Mouse (Mus musculus) adrenal gland, postnatal 36 days (tissue): ENCODE data around the gene Gm28041. TPM values are rescaled to one million over a fixed set of nuclear protein-coding genes. Genes with fewer than 3 reads are reported as not detected.
"Not testable (repeated sequence)": the region's sequence is repeated elsewhere in the genome, so short reads cannot be mapped to it uniquely, and the experiment has no call there.

Source experiments
- DNase-seq, 2 experiments: peaks; one replicate each; pipeline ENCODE4 v3.0.0; 2021; ENCODE audit warnings: mixed read lengths in 1 of 2
- long read RNA-seq, 2 experiments: library from polyadenylated mRNA; stranded (forward); transcript quantifications; one replicate each; pipeline ENCODE4 v2.0.0; 2021; ENCODE audit warnings: borderline sequencing depth in 2 of 2
- total RNA-seq, 2 experiments: library from RNA; stranded (reverse); gene quantifications; 2 replicates each; pipeline ENCODE4 v1.2.3; 2021

Gene Gm28041
- total RNA-seq, result 1 to 10 TPM; 2.4 to 3.0 TPM
- long read RNA-seq, experiment 1, partial matches to known transcripts, result 1 of 1 reads
- long read RNA-seq, experiment 1, other reads (novel, unspliced or antisense), result 0 of 1 reads
- long read RNA-seq, experiment 2, result 0 reads

GRCm38 (mm10) chr13:67375050-67375911 is at the start of gene Gm28041, which contains the start of gene Zfp456:
Gm28041 (minus strand) TSS chr13:67375733.
Zfp456 (minus strand) TSS chr13:67375810.
- DNase-seq, result peak; percentile 76 to 83

- not testable (repeated sequence) for DNase-seq
Measured at GRCm38 (mm10) chr13:67422532-67422931, 47.0 kb upstream of the Gm28041 start.

GRCm38 (mm10) chr13:67421207-67421857 is 45.8 kb upstream of the Gm28041 start, which contains the start of gene Zfp459:
Zfp459 (minus strand) TSS chr13:67421418.
- DNase-seq, result peak; percentile 43 to 51

- no peak for DNase-seq
Measured at GRCm38 (mm10) chr13:67420558-67421206, 45.1 kb upstream of the Gm28041 start.

GRCm38 (mm10) chr13:67416811-67417210 is 41.3 kb upstream of the Gm28041 start:
- no peak for DNase-seq

- no peak for DNase-seq
Measured at GRCm38 (mm10) chr13:67415759-67416158, 40.2 kb upstream of the Gm28041 start.

GRCm38 (mm10) chr13:67413634-67414033 is 38.1 kb upstream of the Gm28041 start:
- DNase-seq, result peak in 1 of 2 experiments; percentile 2

GRCm38 (mm10) chr13:67399183-67399903 is 23.8 kb upstream of the Gm28041 start, which contains the start of gene Zfp429:
Zfp429 (minus strand) TSS chr13:67399819.
- DNase-seq, result peak; percentile 73 to 81

GRCm38 (mm10) chr13:67376255-67376654 is 722 bp upstream of the Gm28041 start:
- DNase-seq, result not testable (repeated sequence)

- peak; percentile 90 to 92 for DNase-seq
Measured at GRCm38 (mm10) chr13:67360131-67360744, 15.3 kb downstream of the Gm28041 start, which contains the start of the genes Gm28044 and Zfp953. Gm28044 (minus strand) TSS chr13:67360536. Zfp953 (minus strand) TSS chr13:67360605.

- no peak for DNase-seq
Measured at GRCm38 (mm10) chr13:67351854-67352253, 23.7 kb downstream of the Gm28041 start.

- DNase-seq, result no peak
Measured at GRCm38 (mm10) chr13:67343422-67343821, 32.1 kb downstream of the Gm28041 start.

GRCm38 (mm10) chr13:67332877-67333276 is 42.7 kb downstream of the Gm28041 start:
- no peak for DNase-seq

- peak; percentile 86 to 88 for DNase-seq
Measured at GRCm38 (mm10) chr13:67332019-67332724, 43.4 kb downstream of the Gm28041 start, which contains the start of gene Zfp595. Zfp595 (minus strand) TSS chr13:67332570.

GRCm38 (mm10) chr13:67306718-67307117 is 68.8 kb downstream of the Gm28041 start:
- no peak for DNase-seq

- peak; percentile 85 to 86 for DNase-seq
Measured at GRCm38 (mm10) chr13:67305822-67306672, 69.5 kb downstream of the Gm28041 start, which contains the start of gene Zfp457. Zfp457 (minus strand) TSS chr13:67306485.
